Mouse (Mus musculus): Measurements from ENCODE around the gene Snrpd3. TPM values are rescaled to one million over a fixed set of nuclear protein-coding genes. Genes with fewer than 3 reads are reported as not detected.

Gene Snrpd3
- polyA plus RNA-seq, 1 experiment from 2014 or later: 70.2 TPM

DNA sequence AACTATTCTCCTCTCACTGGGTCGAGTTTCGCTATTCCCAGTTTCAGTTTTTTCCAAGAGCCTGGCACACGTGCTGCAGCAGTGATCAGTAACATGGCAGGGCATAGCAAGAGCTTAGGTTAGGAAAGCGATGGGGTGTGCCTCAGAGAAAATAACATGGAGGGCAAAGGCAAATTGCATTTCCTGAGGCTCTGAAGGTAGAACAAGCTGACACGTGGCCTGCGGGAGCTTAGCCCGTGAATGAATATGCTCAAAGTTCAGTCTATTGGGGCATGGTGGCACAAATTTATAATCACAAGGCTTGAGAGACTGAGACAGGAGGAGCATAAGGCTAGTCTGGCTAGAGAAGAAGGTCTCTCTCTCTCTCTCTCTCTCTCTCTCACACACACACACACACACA, 4.6 kb upstream of the Snrpd3 start:
- H3K27ac ChIP-seq (replicated peaks): no peak overlapping the region
- no peaks in the 10 kb centered on the region for H3K27me3 ChIP-seq (ENCODE audit: control insufficient read depth, insufficient read depth, low read length)
- peaks cover 30% of the 10 kb centered on the region for H3K36me3 ChIP-seq (ENCODE audit: control insufficient read depth, insufficient read depth, low read length)
- no peak for DNase-seq (ENCODE audit: low spot score)
- no peak overlapping the region for H3K4me3 ChIP-seq (ENCODE audit: low read depth, low read length)
- no peak for ATAC-seq (ENCODE audit: low FRiP score, low TSS enrichment)
- H3K4me1 ChIP-seq (replicated peaks; ENCODE audit: control insufficient read depth, insufficient read depth): no peaks in the 10 kb centered on the region; the same call in 1 of the 2 replicates
- H3K9me3 ChIP-seq (ENCODE audit: control insufficient read depth, low read length): no peaks in the 10 kb centered on the region
- 85% methylated on average over 7 of the region's 7 CpGs for WGBS
- H3K9ac ChIP-seq (ENCODE audit: low read length): no peak overlapping the region
- TF ChIP-seq EP300 (optimal IDR thresholded peaks at IDR 0.05): no peak
- no peak for TF ChIP-seq CTCF (IDR thresholded peaks at IDR 0.05; ENCODE audit: low read depth)
- no peak overlapping the region for H3K4me2 ChIP-seq (replicated peaks; ENCODE audit: low read depth)

DNA sequence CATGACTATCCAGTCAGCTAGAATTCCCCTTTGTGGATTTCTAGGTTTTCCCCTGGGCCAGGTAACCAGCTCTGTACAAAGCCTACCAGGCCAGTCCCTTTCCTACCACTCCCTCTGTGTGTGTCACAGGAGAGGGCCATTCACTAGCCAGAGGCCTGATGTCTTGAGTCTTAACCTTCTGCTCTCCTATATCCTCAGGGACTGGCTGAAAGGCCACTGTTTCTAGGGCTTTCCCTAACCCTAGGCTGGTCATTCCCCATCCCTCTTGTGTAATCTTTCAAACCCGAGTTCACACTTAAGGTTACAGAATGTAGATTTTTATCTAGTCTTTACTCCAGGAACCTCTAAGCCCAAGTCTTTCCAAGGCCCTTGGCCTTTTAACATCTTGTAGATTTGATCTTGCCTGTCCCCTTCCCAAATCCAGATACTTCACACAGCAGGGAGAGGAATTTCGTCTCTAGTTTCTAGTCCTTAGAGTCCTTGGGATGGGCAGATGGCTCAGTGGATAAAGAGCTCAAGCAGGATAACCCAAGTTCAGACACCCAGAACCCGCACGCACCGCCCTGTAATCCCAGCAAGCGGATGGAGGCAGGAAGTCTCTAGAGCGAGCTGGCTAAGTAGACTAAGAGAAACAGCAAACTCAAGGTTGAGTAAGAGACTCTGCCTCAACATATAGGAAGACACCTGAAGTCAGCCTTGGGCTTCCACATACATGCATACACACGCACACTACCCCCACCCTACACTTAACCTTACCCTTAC, 3.9 kb upstream of the Snrpd3 start:
- WGBS: 88% methylated on average over 8 of the region's 8 CpGs
- H3K9me3 ChIP-seq (ENCODE audit: control insufficient read depth, low read length): no peaks in the 10 kb centered on the region
- ATAC-seq (ENCODE audit: low FRiP score, low TSS enrichment): no peak

DNA sequence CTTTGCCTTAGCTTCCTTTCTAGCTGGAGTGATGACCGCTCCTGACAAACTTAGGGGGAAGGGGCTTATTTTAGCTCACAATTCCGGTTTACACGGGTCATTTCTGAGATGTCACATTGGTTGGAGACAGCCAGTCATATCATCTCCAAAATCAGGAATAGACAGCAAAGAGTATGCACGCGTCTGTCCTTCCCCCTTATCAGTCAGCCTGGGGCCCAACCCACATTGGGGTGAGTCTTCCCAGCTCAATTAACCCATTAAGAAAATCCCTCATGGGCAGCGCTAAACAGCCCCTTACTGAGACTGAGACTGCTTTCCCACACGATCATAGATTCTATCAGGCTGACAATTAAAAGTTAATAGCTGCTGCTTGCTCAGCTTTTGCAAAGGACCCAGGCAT, 3.0 kb upstream of the Snrpd3 start:
- Histone ChIP-seq H3K4me2 (replicated peaks; ENCODE audit: low read depth) (no peak overlapping the region), H3K4me3 (ENCODE audit: low read depth, low read length) (no peak overlapping the region), H3K36me3 (ENCODE audit: control insufficient read depth, insufficient read depth, low read length) (peaks cover 18% of the 10 kb centered on the region), H3K27me3 (ENCODE audit: control insufficient read depth, insufficient read depth, low read length) (no peaks in the 10 kb centered on the region), H3K9ac (ENCODE audit: low read length) (no peak overlapping the region), H3K27ac (replicated peaks) (no peak overlapping the region), H3K9me3 (ENCODE audit: control insufficient read depth, low read length) (no peaks in the 10 kb centered on the region), H3K4me1 (replicated peaks; ENCODE audit: control insufficient read depth, insufficient read depth) (no peaks in the 10 kb centered on the region; the same call in 1 of the 2 replicates)
- TF ChIP-seq CTCF (IDR thresholded peaks at IDR 0.05; ENCODE audit: low read depth): no peak
- no peak for TF ChIP-seq EP300 (optimal IDR thresholded peaks at IDR 0.05)
- WGBS: 67% methylated on average over 7 of the region's 7 CpGs
- no peak for ATAC-seq (ENCODE audit: low FRiP score, low TSS enrichment)
- DNase-seq (ENCODE audit: low spot score): no peak

More for the DNA sequence above, 3.9 kb upstream of the Snrpd3 start:
- no peak for DNase-seq (ENCODE audit: low spot score)
- H3K27ac ChIP-seq (replicated peaks): no peak overlapping the region
- H3K27me3 ChIP-seq (ENCODE audit: control insufficient read depth, insufficient read depth, low read length): no peaks in the 10 kb centered on the region
- no peak overlapping the region for H3K9ac ChIP-seq (ENCODE audit: low read length)
- no peak overlapping the region for H3K4me2 ChIP-seq (replicated peaks; ENCODE audit: low read depth)
- no peak overlapping the region for H3K4me3 ChIP-seq (ENCODE audit: low read depth, low read length)
- H3K4me1 ChIP-seq (replicated peaks; ENCODE audit: control insufficient read depth, insufficient read depth): no peaks in the 10 kb centered on the region; the same call in 1 of the 2 replicates
- TF ChIP-seq CTCF (IDR thresholded peaks at IDR 0.05; ENCODE audit: low read depth) (no peak), EP300 (optimal IDR thresholded peaks at IDR 0.05) (no peak)
- peaks cover 26% of the 10 kb centered on the region for H3K36me3 ChIP-seq (ENCODE audit: control insufficient read depth, insufficient read depth, low read length)

DNA sequence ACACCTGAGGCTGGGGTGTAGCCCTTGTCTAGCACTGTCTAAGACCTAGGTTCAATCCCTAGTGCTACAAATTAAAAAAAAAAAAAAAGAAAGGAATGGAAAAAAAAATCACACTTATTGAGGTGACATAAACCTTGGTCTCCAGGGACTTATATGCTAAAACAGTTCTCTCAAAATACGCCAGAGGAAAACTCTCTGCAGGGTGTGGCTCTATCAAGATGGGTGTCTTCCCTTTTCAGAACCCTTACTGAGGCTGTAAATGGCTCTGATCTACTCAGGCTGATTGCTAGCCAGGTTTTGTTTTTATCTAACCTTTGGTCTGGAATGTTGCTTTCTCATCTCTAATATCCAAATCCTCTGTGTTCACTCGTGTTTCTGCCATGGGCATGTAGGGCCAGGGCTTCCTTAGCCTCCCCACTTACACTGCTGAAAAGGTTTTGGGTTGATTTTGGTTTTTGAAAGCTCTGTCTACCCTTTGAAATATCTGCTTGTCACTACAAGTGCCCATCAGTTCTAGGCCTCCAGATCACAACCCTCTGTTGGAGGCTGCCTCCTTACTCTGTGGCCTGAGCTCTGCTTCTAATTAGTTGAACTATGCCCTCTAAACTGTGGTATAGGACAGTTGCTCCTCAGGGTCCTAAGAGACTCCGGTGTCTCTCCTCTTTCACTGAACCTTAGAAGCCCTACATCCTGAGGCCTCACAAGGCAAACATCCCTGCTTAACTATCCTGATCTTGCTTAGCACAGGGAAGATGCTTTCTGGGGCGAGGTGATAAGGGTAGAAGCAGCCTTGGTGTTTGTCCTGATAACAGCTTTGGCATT, 1.9 kb upstream of the Snrpd3 start:
- DNase-seq (ENCODE audit: low spot score) (no peak), ATAC-seq (ENCODE audit: low FRiP score, low TSS enrichment) (no peak)
- Histone ChIP-seq H3K4me2 (replicated peaks; ENCODE audit: low read depth) (peak overlapping the region; percentile 90), H3K27me3 (ENCODE audit: control insufficient read depth, insufficient read depth, low read length) (no peaks in the 10 kb centered on the region), H3K9me3 (ENCODE audit: control insufficient read depth, low read length) (no peaks in the 10 kb centered on the region), H3K27ac (replicated peaks) (no peak overlapping the region), H3K36me3 (ENCODE audit: control insufficient read depth, insufficient read depth, low read length) (peaks cover 11% of the 10 kb centered on the region), H3K4me1 (replicated peaks; ENCODE audit: control insufficient read depth, insufficient read depth) (no peaks in the 10 kb centered on the region; the same call in 1 of the 2 replicates), H3K4me3 (ENCODE audit: low read depth, low read length) (no peak overlapping the region), H3K9ac (ENCODE audit: low read length) (peak overlapping the region; percentile 89; the same call in 1 of the 2 replicates)
- WGBS: 74% methylated on average over 4 of the region's 4 CpGs
- TF ChIP-seq EP300 (optimal IDR thresholded peaks at IDR 0.05) (no peak), CTCF (IDR thresholded peaks at IDR 0.05; ENCODE audit: low read depth) (no peak)

DNA sequence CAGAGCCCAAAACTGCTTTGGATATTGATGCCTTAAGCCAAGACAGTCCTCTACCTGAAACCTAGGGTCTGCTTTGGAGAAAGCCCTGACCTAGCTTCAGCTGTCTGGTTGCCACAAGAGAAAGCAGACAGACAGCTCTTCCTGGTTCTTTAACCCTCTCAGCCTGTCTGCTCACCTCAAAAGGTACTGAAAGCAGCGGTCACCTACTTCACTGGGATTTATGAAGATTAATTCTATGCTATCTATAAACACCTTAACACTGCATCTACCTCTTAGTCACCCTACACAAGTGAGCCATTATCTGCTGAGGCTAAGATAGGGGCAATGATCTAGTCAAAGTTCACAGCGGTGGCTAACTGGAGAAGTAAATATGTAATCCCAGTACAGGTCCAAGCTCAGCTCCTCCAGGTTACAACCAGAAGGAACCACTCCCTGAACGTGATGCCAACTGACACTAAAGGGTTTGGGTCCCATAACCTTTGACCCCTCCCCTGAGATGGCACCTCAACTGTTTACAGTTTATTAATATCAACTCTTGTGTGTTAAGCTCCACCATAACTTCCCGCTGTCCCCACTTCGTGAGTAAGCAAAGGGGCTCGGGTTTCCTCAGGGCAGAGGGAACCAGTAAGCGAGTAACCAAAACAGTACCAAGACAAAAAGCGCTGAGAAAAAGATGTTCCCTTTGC, 1.2 kb upstream of the Snrpd3 start:
- peak overlapping the region; percentile 89 for H3K9ac ChIP-seq (ENCODE audit: low read length)
- no peaks in the 10 kb centered on the region for H3K9me3 ChIP-seq (ENCODE audit: control insufficient read depth, low read length)
- H3K4me2 ChIP-seq (replicated peaks; ENCODE audit: low read depth): peak overlapping the region; percentile 90
- DNase-seq (ENCODE audit: low spot score): no peak
- peak overlapping the region; percentile 85 for H3K4me3 ChIP-seq (ENCODE audit: low read depth, low read length)
- no peaks in the 10 kb centered on the region; the same call in 1 of the 2 replicates for H3K4me1 ChIP-seq (replicated peaks; ENCODE audit: control insufficient read depth, insufficient read depth)
- H3K27ac ChIP-seq (replicated peaks): peak overlapping the region; percentile 99
- ATAC-seq (ENCODE audit: low FRiP score, low TSS enrichment): no peak
- TF ChIP-seq EP300 (optimal IDR thresholded peaks at IDR 0.05) (no peak), CTCF (IDR thresholded peaks at IDR 0.05; ENCODE audit: low read depth) (no peak)
- no peaks in the 10 kb centered on the region for H3K27me3 ChIP-seq (ENCODE audit: control insufficient read depth, insufficient read depth, low read length)
- 22% methylated on average over 8 of the region's 8 CpGs for WGBS
- peaks cover 9% of the 10 kb centered on the region for H3K36me3 ChIP-seq (ENCODE audit: control insufficient read depth, insufficient read depth, low read length)
